Mouse (Mus musculus) C2C12 (cell line): ENCODE measurements around the gene Plk5.

Experiments
- CEBPB ChIP-seq: IDR thresholded peaks from one replicate; pipeline ENCODE4 v1.6.1; 2011; ENCODE audit warnings: low read depth, mild to moderate bottlenecking, control low read depth, moderate library complexity
- CTCF ChIP-seq: IDR thresholded peaks from one replicate; pipeline ENCODE4 v1.5.1; 2011; ENCODE audit not compliant: control insufficient read depth, insufficient read depth, insufficient read length
- MYOD1 ChIP-seq: IDR thresholded peaks from one replicate; pipeline ENCODE4 v1.6.1; 2011; ENCODE audit warnings: low read depth; ENCODE audit not compliant: control insufficient read depth, insufficient read length

DNA sequence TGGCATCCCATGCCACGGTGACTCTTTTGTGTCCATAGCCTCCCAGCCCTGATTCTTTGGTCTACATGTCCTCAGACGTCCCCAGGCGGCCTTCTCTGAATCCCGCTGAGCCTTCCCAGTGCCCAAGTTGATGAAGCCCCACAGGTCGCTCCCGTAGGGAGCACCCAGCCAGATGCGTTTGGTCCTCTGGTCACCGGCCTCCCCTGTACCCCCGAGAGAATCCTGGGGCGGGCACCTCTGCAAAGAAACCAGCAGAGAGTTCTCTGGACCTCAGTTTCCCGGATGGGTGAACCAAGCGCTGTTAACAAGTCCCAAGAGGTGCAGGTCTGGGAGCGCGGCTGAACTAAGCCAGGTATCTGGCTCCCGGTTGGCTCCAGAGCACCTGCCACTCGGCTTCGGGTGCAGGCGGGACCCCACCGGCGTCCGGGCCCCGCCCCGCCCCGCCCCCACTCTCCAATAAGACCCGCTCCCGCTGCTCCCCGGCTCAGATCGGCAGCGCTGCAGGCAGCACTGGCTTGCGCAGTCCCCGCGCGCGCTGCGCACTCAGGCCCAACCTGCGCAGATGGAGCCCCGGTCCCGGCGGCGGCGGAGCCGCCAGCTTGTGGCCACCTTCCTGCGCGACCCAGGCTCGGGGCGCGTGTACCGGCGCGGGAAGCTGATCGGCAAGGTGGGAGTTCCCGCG, at the start of gene Plk5:
- no peak for TF ChIP-seq CTCF
- TF ChIP-seq CEBPB: no peak
- no peak for TF ChIP-seq MYOD1
